Mouse (Mus musculus): ENCODE data around the gene Ms4a7.

GRCm38 (mm10) chr19:11343147-11343546, 7.2 kb upstream of the Ms4a7 start:
- TF ChIP-seq CTCF (conservative IDR thresholded peaks at IDR 0.05 in 1 of 2, IDR thresholded peaks at IDR 0.05 in 1 of 2; ENCODE audit: low read depth in 2 of 2, low read length in 2 of 2) (no peak), MYC (IDR thresholded peaks at IDR 0.05; ENCODE audit: low read depth, low read length) (no peak)
